Mouse (Mus musculus): ENCODE measurements at regions not wholly inside any gene's neighbourhood (a gene's known extent, or its start where the extent isn't known, plus 50 kb on each side); places are given as distances from the start of the nearest gene placed in this dataset.

GRCm38 (mm10) chr3:102605284-102605683 is 129.0 kb upstream of the Tspan2 start:
- Histone ChIP-seq H3K9me3 (replicated peaks; ENCODE audit: control insufficient read depth, low read length, poor library complexity, severe bottlenecking) (no peaks in the 10 kb centered on the region), H3K27ac (ENCODE audit: low read length) (no peak overlapping the region), H3K4me3 (ENCODE audit: low read depth, low read length) (no peak overlapping the region), H3K36me3 (ENCODE audit: control insufficient read depth, insufficient read depth, low read length) (no peaks in the 10 kb centered on the region), H3K4me2 (ENCODE audit: low read length) (no peak overlapping the region), H3K9ac (ENCODE audit: low read depth, low read length) (no peak overlapping the region), H3K4me1 (ENCODE audit: control insufficient read depth, insufficient read depth, low read length) (no peaks in the 10 kb centered on the region), H3K27me3 (ENCODE audit: control insufficient read depth, insufficient read depth, low read depth, low read length) (no peaks in the 10 kb centered on the region; the same call in 1 of the 2 replicates)
- WGBS, result 57% methylated on average over 2 of the region's 2 CpGs
- ATAC-seq, result no peak

GRCm38 (mm10) chr3:102610970-102611369 is 123.4 kb upstream of the Tspan2 start:
- H3K9ac ChIP-seq (ENCODE audit: low read depth, low read length), result no peak overlapping the region
- peak; percentile 40; the same call in 1 of the 2 replicates for ATAC-seq
- no peak overlapping the region for H3K4me2 ChIP-seq (ENCODE audit: low read length)
- H3K27me3 ChIP-seq (ENCODE audit: control insufficient read depth, insufficient read depth, low read depth, low read length), result no peaks in the 10 kb centered on the region; the same call in 1 of the 2 replicates
- no peaks in the 10 kb centered on the region for H3K9me3 ChIP-seq (replicated peaks; ENCODE audit: control insufficient read depth, low read length, poor library complexity, severe bottlenecking)
- H3K4me3 ChIP-seq (ENCODE audit: low read depth, low read length), result no peak overlapping the region
- peaks cover 7% of the 10 kb centered on the region for H3K4me1 ChIP-seq (ENCODE audit: control insufficient read depth, insufficient read depth, low read length)
- H3K27ac ChIP-seq (ENCODE audit: low read length), result no peak overlapping the region
- WGBS, result 20% methylated on average over 5 of the region's 5 CpGs
- H3K36me3 ChIP-seq (ENCODE audit: control insufficient read depth, insufficient read depth, low read length), result no peaks in the 10 kb centered on the region

- H3K27ac ChIP-seq (ENCODE audit: low read length), result peak overlapping the region; percentile 31; the same call in 1 of the 2 replicates
- 16% methylated on average over 18 of the region's 18 CpGs for WGBS
- H3K9me3 ChIP-seq (replicated peaks; ENCODE audit: control insufficient read depth, low read length, poor library complexity, severe bottlenecking), result no peaks in the 10 kb centered on the region
- H3K9ac ChIP-seq (ENCODE audit: low read depth, low read length), result no peak overlapping the region
- no peaks in the 10 kb centered on the region for H3K36me3 ChIP-seq (ENCODE audit: control insufficient read depth, insufficient read depth, low read length)
- peak; percentile 72 for ATAC-seq
- H3K27me3 ChIP-seq (ENCODE audit: control insufficient read depth, insufficient read depth, low read depth, low read length), result no peaks in the 10 kb centered on the region; the same call in 1 of the 2 replicates
- H3K4me1 ChIP-seq (ENCODE audit: control insufficient read depth, insufficient read depth, low read length), result peaks cover 7% of the 10 kb centered on the region
- H3K4me3 ChIP-seq (ENCODE audit: low read depth, low read length), result no peak overlapping the region
- H3K4me2 ChIP-seq (ENCODE audit: low read length), result no peak overlapping the region
These were observed 122.6 kb upstream of the Tspan2 start for GRCm38 (mm10) chr3:102611398-102612366.

GRCm38 (mm10) chr3:102619666-102620377 is 114.5 kb upstream of the Tspan2 start:
- ATAC-seq, result no peak
- Histone ChIP-seq H3K36me3 (ENCODE audit: control insufficient read depth, insufficient read depth, low read length) (no peaks in the 10 kb centered on the region), H3K9ac (ENCODE audit: low read depth, low read length) (no peak overlapping the region), H3K4me1 (ENCODE audit: control insufficient read depth, insufficient read depth, low read length) (no peaks in the 10 kb centered on the region), H3K27ac (ENCODE audit: low read length) (no peak overlapping the region), H3K4me3 (ENCODE audit: low read depth, low read length) (no peak overlapping the region), H3K27me3 (ENCODE audit: control insufficient read depth, insufficient read depth, low read depth, low read length) (no peaks in the 10 kb centered on the region), H3K4me2 (ENCODE audit: low read length) (no peak overlapping the region), H3K9me3 (replicated peaks; ENCODE audit: control insufficient read depth, low read length, poor library complexity, severe bottlenecking) (no peaks in the 10 kb centered on the region; the same call in 1 of the 2 replicates)
- 78% methylated on average over 8 of the region's 8 CpGs for WGBS

GRCm38 (mm10) chr3:102636076-102636475 is 98.3 kb upstream of the Tspan2 start:
- H3K4me2 ChIP-seq (ENCODE audit: low read length), result no peak overlapping the region
- WGBS, result 85% methylated on average over 4 of the region's 4 CpGs
- H3K4me3 ChIP-seq (ENCODE audit: low read depth, low read length), result no peak overlapping the region
- H3K4me1 ChIP-seq (ENCODE audit: control insufficient read depth, insufficient read depth, low read length), result no peaks in the 10 kb centered on the region
- H3K36me3 ChIP-seq (ENCODE audit: control insufficient read depth, insufficient read depth, low read length), result no peaks in the 10 kb centered on the region
- H3K27ac ChIP-seq (ENCODE audit: low read length), result no peak overlapping the region
- ATAC-seq, result no peak
- H3K9me3 ChIP-seq (replicated peaks; ENCODE audit: control insufficient read depth, low read length, poor library complexity, severe bottlenecking), result no peaks in the 10 kb centered on the region
- H3K9ac ChIP-seq (ENCODE audit: low read depth, low read length), result no peak overlapping the region
- H3K27me3 ChIP-seq (ENCODE audit: control insufficient read depth, insufficient read depth, low read depth, low read length), result no peaks in the 10 kb centered on the region

- Histone ChIP-seq H3K27ac (ENCODE audit: low read length) (no peak overlapping the region), H3K9ac (ENCODE audit: low read depth, low read length) (no peak overlapping the region), H3K9me3 (replicated peaks; ENCODE audit: control insufficient read depth, low read length, poor library complexity, severe bottlenecking) (no peaks in the 10 kb centered on the region), H3K4me2 (ENCODE audit: low read length) (no peak overlapping the region), H3K27me3 (ENCODE audit: control insufficient read depth, insufficient read depth, low read depth, low read length) (no peaks in the 10 kb centered on the region), H3K4me3 (ENCODE audit: low read depth, low read length) (no peak overlapping the region), H3K4me1 (ENCODE audit: control insufficient read depth, insufficient read depth, low read length) (no peaks in the 10 kb centered on the region), H3K36me3 (ENCODE audit: control insufficient read depth, insufficient read depth, low read length) (no peaks in the 10 kb centered on the region)
- WGBS, result 89% methylated on average over 4 of the region's 4 CpGs
- no peak for ATAC-seq
These were observed 97.7 kb upstream of the Tspan2 start for GRCm38 (mm10) chr3:102636674-102637073.

- H3K9me3 ChIP-seq (replicated peaks; ENCODE audit: control insufficient read depth, low read length, poor library complexity, severe bottlenecking), result no peaks in the 10 kb centered on the region
- no peak overlapping the region for H3K27ac ChIP-seq (ENCODE audit: low read length)
- no peak for ATAC-seq
- H3K4me1 ChIP-seq (ENCODE audit: control insufficient read depth, insufficient read depth, low read length), result no peaks in the 10 kb centered on the region
- 88% methylated on average over 11 of the region's 11 CpGs for WGBS
- no peaks in the 10 kb centered on the region for H3K36me3 ChIP-seq (ENCODE audit: control insufficient read depth, insufficient read depth, low read length)
- H3K4me2 ChIP-seq (ENCODE audit: low read length), result no peak overlapping the region
- H3K4me3 ChIP-seq (ENCODE audit: low read depth, low read length), result no peak overlapping the region
- no peaks in the 10 kb centered on the region for H3K27me3 ChIP-seq (ENCODE audit: control insufficient read depth, insufficient read depth, low read depth, low read length)
- H3K9ac ChIP-seq (ENCODE audit: low read depth, low read length), result no peak overlapping the region
These were observed 89.9 kb upstream of the Tspan2 start for GRCm38 (mm10) chr3:102644276-102644940.

GRCm38 (mm10) chr3:102648450-102648849 is 85.9 kb upstream of the Tspan2 start:
- H3K4me2 ChIP-seq (ENCODE audit: low read length), result no peak overlapping the region
- H3K4me1 ChIP-seq (ENCODE audit: control insufficient read depth, insufficient read depth, low read length), result no peaks in the 10 kb centered on the region
- H3K27ac ChIP-seq (ENCODE audit: low read length), result no peak overlapping the region
- no peak overlapping the region for H3K9ac ChIP-seq (ENCODE audit: low read depth, low read length)
- no peaks in the 10 kb centered on the region for H3K36me3 ChIP-seq (ENCODE audit: control insufficient read depth, insufficient read depth, low read length)
- no peaks in the 10 kb centered on the region for H3K9me3 ChIP-seq (replicated peaks; ENCODE audit: control insufficient read depth, low read length, poor library complexity, severe bottlenecking)
- 79% methylated on average over 4 of the region's 4 CpGs for WGBS
- H3K27me3 ChIP-seq (ENCODE audit: control insufficient read depth, insufficient read depth, low read depth, low read length), result no peaks in the 10 kb centered on the region
- no peak for ATAC-seq
- H3K4me3 ChIP-seq (ENCODE audit: low read depth, low read length), result no peak overlapping the region
